ENCODE assay signal across 8 mouse cellular contexts in genomic region chr5:103856286-103857009, GRCm38 (mm10). TPM values are rescaled to one million over a fixed set of nuclear protein-coding genes. Genes with fewer than 3 reads are reported as not detected.
DNase-seq lines count a peak whose midpoint lies in the region; ATAC-seq lines count a peak whose summit lies in the region.

No protein-coding gene starts in this region.

- H3K36me3 ChIP-seq in forebrain, embryonic 11.5 days (ENCODE audit: control insufficient read depth, insufficient read depth, low read length): no peaks in the 10 kb centered on the region
- H3K36me3 ChIP-seq in forebrain, embryonic 10.5 days (replicated peaks): peaks cover 10% of the 10 kb centered on the region
- H3K36me3 ChIP-seq in forebrain, embryonic 12.5 days (replicated peaks): peaks cover 7% of the 10 kb centered on the region
- peaks cover 6% of the 10 kb centered on the region; the same call in 1 of the 2 replicates for H3K36me3 ChIP-seq in midbrain, embryonic 14.5 days (ENCODE audit: control insufficient read depth, insufficient read depth, low read length)

- 57% methylated on average over 5 of the region's 5 CpGs for WGBS in forebrain, embryonic 11.5 days
- WGBS in forebrain, embryonic 10.5 days: 66% methylated on average over 5 of the region's 5 CpGs
- WGBS in forebrain, embryonic 12.5 days: 62% methylated on average over 5 of the region's 5 CpGs
- 69% methylated on average over 5 of the region's 5 CpGs for WGBS in midbrain, embryonic 14.5 days

- H3K9ac ChIP-seq in forebrain, embryonic 11.5 days (ENCODE audit: low read length): no peak overlapping the region
- no peak overlapping the region for H3K9ac ChIP-seq in forebrain, embryonic 12.5 days
- H3K9ac ChIP-seq in midbrain, embryonic 14.5 days (replicated peaks; ENCODE audit: low read length): no peak overlapping the region

- H3K4me2 ChIP-seq in forebrain, embryonic 11.5 days (ENCODE audit: low read depth, low read length, severe bottlenecking): no peak overlapping the region
- no peak overlapping the region for H3K4me2 ChIP-seq in forebrain, embryonic 12.5 days
- H3K4me2 ChIP-seq in midbrain, embryonic 14.5 days (ENCODE audit: low read length): no peak overlapping the region

- peak; percentile 61; the same call in 1 of the 2 replicates for ATAC-seq in forebrain, embryonic 11.5 days (replicated peaks; ENCODE audit: low FRiP score)
- peak; percentile 64; the same call in 1 of the 2 replicates for ATAC-seq in forebrain, embryonic 12.5 days (ENCODE audit: low FRiP score)
- peak; percentile 56; the same call in 1 of the 2 replicates for ATAC-seq in midbrain, embryonic 14.5 days (ENCODE audit: low FRiP score, low TSS enrichment)

- no peaks in the 10 kb centered on the region for H3K9me3 ChIP-seq in forebrain, embryonic 11.5 days (ENCODE audit: control insufficient read depth, low read length)
- no peaks in the 10 kb centered on the region for H3K9me3 ChIP-seq in forebrain, embryonic 10.5 days
- no peaks in the 10 kb centered on the region for H3K9me3 ChIP-seq in forebrain, embryonic 12.5 days
- no peaks in the 10 kb centered on the region for H3K9me3 ChIP-seq in midbrain, embryonic 14.5 days (ENCODE audit: control insufficient read depth, low read length)

- DNase-seq in forebrain, embryonic 11.5 days (ENCODE audit: low spot score): no peak
- DNase-seq in forebrain, embryonic 10.5 days (ENCODE audit: extremely low spot score, low spot score): no peak
- peak; percentile 55 for DNase-seq in urinary bladder, postnatal 14 days (ENCODE audit: low spot score)
- no peak for DNase-seq in urinary bladder, postnatal 10 days (ENCODE audit: low spot score)
- DNase-seq in kidney, postnatal 10 days: peak; percentile 67
- peak; percentile 90 for DNase-seq in midbrain, embryonic 14.5 days
- no peak for DNase-seq in urinary bladder, adult 2 months (ENCODE audit: low spot score)

- H3K4me3 ChIP-seq in forebrain, embryonic 11.5 days (ENCODE audit: low read depth, low read length): no peak overlapping the region
- no peak overlapping the region for H3K4me3 ChIP-seq in forebrain, embryonic 10.5 days
- no peak overlapping the region for H3K4me3 ChIP-seq in forebrain, embryonic 12.5 days (replicated peaks)
- H3K4me3 ChIP-seq in midbrain, embryonic 14.5 days (replicated peaks; ENCODE audit: low read depth, low read length): no peak overlapping the region

- no peaks in the 10 kb centered on the region for H3K27me3 ChIP-seq in forebrain, embryonic 11.5 days (ENCODE audit: control insufficient read depth, insufficient read depth, low read length)
- no peaks in the 10 kb centered on the region for H3K27me3 ChIP-seq in forebrain, embryonic 10.5 days (ENCODE audit: poor library complexity, severe bottlenecking)
- H3K27me3 ChIP-seq in forebrain, embryonic 12.5 days: no peaks in the 10 kb centered on the region
- no peaks in the 10 kb centered on the region for H3K27me3 ChIP-seq in midbrain, embryonic 14.5 days (ENCODE audit: control insufficient read depth, insufficient read depth, low read length)

- H3K27ac ChIP-seq in forebrain, embryonic 11.5 days (ENCODE audit: low read depth, low read length): no peak overlapping the region
- no peak overlapping the region for H3K27ac ChIP-seq in forebrain, embryonic 10.5 days
- H3K27ac ChIP-seq in forebrain, embryonic 12.5 days: no peak overlapping the region
- no peak overlapping the region for H3K27ac ChIP-seq in midbrain, embryonic 14.5 days (replicated peaks; ENCODE audit: low read depth, low read length)

- H3K4me1 ChIP-seq in forebrain, embryonic 11.5 days (replicated peaks; ENCODE audit: control insufficient read depth, insufficient read depth, low read length): no peaks in the 10 kb centered on the region
- peaks cover 4% of the 10 kb centered on the region; the same call in 1 of the 2 replicates for H3K4me1 ChIP-seq in forebrain, embryonic 10.5 days
- H3K4me1 ChIP-seq in forebrain, embryonic 12.5 days: peaks cover 6% of the 10 kb centered on the region; the same call in 1 of the 2 replicates
- H3K4me1 ChIP-seq in midbrain, embryonic 14.5 days (ENCODE audit: control insufficient read depth, insufficient read depth, low read length): no peaks in the 10 kb centered on the region

RNA-seq across cellular contexts. Expression of gene Klhl8, which starts 54.6 kb away (rescaled TPM):
- 12.3 and 13.1 TPM in 2 replicates for polyA plus RNA-seq in forebrain, embryonic 11.5 days (2014; fragmentation: Nextera tagmentation; extraction: Ambion mirVana)
- polyA plus RNA-seq in forebrain, embryonic 10.5 days (2016; fragmentation: Nextera tagmentation; extraction: Ambion mirVana): 8.7 and 9.9 TPM in 2 replicates
- polyA plus RNA-seq in forebrain, embryonic 12.5 days (2016; fragmentation: Nextera tagmentation; extraction: Ambion mirVana): 17.4 and 18.8 TPM in 2 replicates
- 35.3 and 47.3 TPM in 2 replicates for polyA plus RNA-seq in midbrain, embryonic 14.5 days (2014; fragmentation: Nextera tagmentation; extraction: Ambion mirVana)
- polyA plus RNA-seq in urinary bladder, adult 2 months (2012; rRNA removed): 9.4 and 11.6 TPM in 2 replicates

Comparison
In these comparisons a context has a peak if more than half of its experiments do, and no peak if none do; other contexts are left out.
1. DNase-seq: peak in urinary bladder, postnatal 14 days (single experiment), kidney, postnatal 10 days (single experiment) and midbrain, embryonic 14.5 days (single experiment); none in forebrain, embryonic 11.5 days (single experiment), forebrain, embryonic 10.5 days (single experiment), urinary bladder, postnatal 10 days (single experiment) and urinary bladder, adult 2 months (single experiment).
2. Peak in every context shown above with its lines, with median percentiles within 50 percentile points of each other: ATAC-seq.